ENCODE assay signal across 23 mouse cellular contexts in genomic region chr17:78279191-78279590, GRCm38 (mm10).
DNase-seq lines count a peak whose midpoint lies in the region; ATAC-seq lines count a peak whose summit lies in the region.
"Had no signal": no experiment of that assay in that cellular context is flagged by ENCODE, and none has a peak within 500 bp of the region (broad histone marks: within the 10 kb centered on the region; RNA-seq: fewer than 3 reads in every experiment).

No protein-coding gene starts in this region.

- no peaks in the 10 kb centered on the region for H3K36me3 ChIP-seq in hindbrain, embryonic 12.5 days
- no peaks in the 10 kb centered on the region for H3K36me3 ChIP-seq in hindbrain, embryonic 14.5 days (replicated peaks; ENCODE audit: control insufficient read depth, insufficient read depth)
- H3K36me3 ChIP-seq in midbrain, embryonic 12.5 days: no peaks in the 10 kb centered on the region
- peaks cover 20% of the 10 kb centered on the region for H3K36me3 ChIP-seq in midbrain, embryonic 10.5 days
- H3K36me3 ChIP-seq: heart, embryonic 15.5 days; lung, embryonic 15.5 days; midbrain, embryonic 13.5 days had no signal

- WGBS in hindbrain, embryonic 12.5 days: 57% methylated on average over 12 of the region's 12 CpGs
- WGBS in hindbrain, embryonic 14.5 days: 57% methylated on average over 12 of the region's 12 CpGs
- WGBS in midbrain, embryonic 12.5 days: 60% methylated on average over 12 of the region's 12 CpGs
- 72% methylated on average over 12 of the region's 12 CpGs for WGBS in midbrain, embryonic 10.5 days

- no peak for DNase-seq in hindbrain, embryonic 14.5 days (ENCODE audit: low spot score)
- no peak for DNase-seq in midbrain, embryonic 10.5 days (ENCODE audit: low spot score)
- DNase-seq in R1 (ENCODE audit: low read depth, low spot score): peak; percentile 37
- peak; percentile 39 for DNase-seq in retina, embryonic 14.5 days (ENCODE audit: low spot score)
- DNase-seq in urinary bladder, postnatal 36 days (ENCODE audit: low spot score in 2 of 2): no peak
- DNase-seq in spleen, adult 12 weeks (ENCODE audit: low spot score): no peak
- DNase-seq: adrenal gland, adult 2 months; cerebellum, adult 8-10 months; gastrocnemius, postnatal 14 days; kidney, postnatal 25 days; thymus, postnatal 14 days had no signal

- peaks cover 30% of the 10 kb centered on the region for H3K4me1 ChIP-seq in hindbrain, embryonic 12.5 days
- H3K4me1 ChIP-seq in hindbrain, embryonic 14.5 days (replicated peaks; ENCODE audit: control insufficient read depth, insufficient read depth, low read length): peaks cover 14% of the 10 kb centered on the region; the same call in 1 of the 2 replicates
- H3K4me1 ChIP-seq in midbrain, embryonic 12.5 days: peaks cover 14% of the 10 kb centered on the region
- peaks cover 42% of the 10 kb centered on the region for H3K4me1 ChIP-seq in midbrain, embryonic 10.5 days
- H3K4me1 ChIP-seq: heart, embryonic 15.5 days had no signal

- ATAC-seq in hindbrain, embryonic 12.5 days (ENCODE audit: low FRiP score): peak; percentile 36; the same call in 1 of the 2 replicates
- ATAC-seq in hindbrain, embryonic 14.5 days (ENCODE audit: low FRiP score): no peak
- ATAC-seq in midbrain, embryonic 12.5 days (ENCODE audit: low FRiP score, low read depth): peak; percentile 17; the same call in 1 of the 2 replicates
- ATAC-seq: activated CD4-positive, CD25-positive, alpha-beta regulatory T cell, adult 4 months; forebrain, embryonic 13.5 days; intestine, postnatal 0 days; midbrain, embryonic 13.5 days had no signal

- H3K27ac ChIP-seq in hindbrain, embryonic 12.5 days: no peak overlapping the region
- H3K27ac ChIP-seq in hindbrain, embryonic 14.5 days: no peak overlapping the region
- no peak overlapping the region for H3K27ac ChIP-seq in midbrain, embryonic 12.5 days (replicated peaks)
- no peak overlapping the region for H3K27ac ChIP-seq in midbrain, embryonic 10.5 days (replicated peaks)
- H3K27ac ChIP-seq: forebrain, embryonic 13.5 days; heart, embryonic 10.5 days; heart, embryonic 15.5 days; limb, embryonic 13.5 days; lung, embryonic 15.5 days; midbrain, embryonic 13.5 days; stomach, embryonic 15.5 days had no signal

- no peaks in the 10 kb centered on the region for H3K27me3 ChIP-seq in hindbrain, embryonic 12.5 days
- H3K27me3 ChIP-seq in hindbrain, embryonic 14.5 days (ENCODE audit: control insufficient read depth, insufficient read depth, low read length): no peaks in the 10 kb centered on the region
- H3K27me3 ChIP-seq in midbrain, embryonic 12.5 days: no peaks in the 10 kb centered on the region
- H3K27me3 ChIP-seq in midbrain, embryonic 10.5 days (ENCODE audit: low read depth, poor library complexity, severe bottlenecking): no peaks in the 10 kb centered on the region
- H3K27me3 ChIP-seq: forebrain, embryonic 13.5 days; heart, embryonic 15.5 days; limb, embryonic 13.5 days; midbrain, embryonic 13.5 days; stomach, embryonic 15.5 days had no signal

- no peaks in the 10 kb centered on the region for H3K9me3 ChIP-seq in hindbrain, embryonic 12.5 days (replicated peaks)
- H3K9me3 ChIP-seq in hindbrain, embryonic 14.5 days (ENCODE audit: control insufficient read depth, low read length): no peaks in the 10 kb centered on the region
- no peaks in the 10 kb centered on the region for H3K9me3 ChIP-seq in midbrain, embryonic 12.5 days
- no peaks in the 10 kb centered on the region for H3K9me3 ChIP-seq in midbrain, embryonic 10.5 days (replicated peaks)
- H3K9me3 ChIP-seq: forebrain, embryonic 13.5 days; heart, embryonic 10.5 days; heart, embryonic 15.5 days; limb, embryonic 13.5 days; lung, embryonic 15.5 days; midbrain, embryonic 13.5 days; stomach, embryonic 15.5 days had no signal

- H3K4me3 ChIP-seq in hindbrain, embryonic 12.5 days: no peak overlapping the region
- H3K4me3 ChIP-seq in hindbrain, embryonic 14.5 days (replicated peaks; ENCODE audit: low read length): no peak overlapping the region
- no peak overlapping the region for H3K4me3 ChIP-seq in midbrain, embryonic 12.5 days
- H3K4me3 ChIP-seq in midbrain, embryonic 10.5 days: no peak overlapping the region
- H3K4me3 ChIP-seq: forebrain, embryonic 13.5 days; heart, embryonic 10.5 days; heart, embryonic 15.5 days; limb, embryonic 13.5 days; lung, embryonic 15.5 days; midbrain, embryonic 13.5 days; stomach, embryonic 15.5 days had no signal

- no peak overlapping the region for H3K4me2 ChIP-seq in hindbrain, embryonic 12.5 days (replicated peaks)
- no peak overlapping the region for H3K4me2 ChIP-seq in hindbrain, embryonic 14.5 days (replicated peaks)
- no peak overlapping the region for H3K4me2 ChIP-seq in midbrain, embryonic 12.5 days (replicated peaks)
- H3K4me2 ChIP-seq: forebrain, embryonic 13.5 days; heart, embryonic 15.5 days; limb, embryonic 13.5 days; liver, embryonic 11.5 days; lung, embryonic 15.5 days; midbrain, embryonic 13.5 days; stomach, embryonic 15.5 days had no signal

- no peak overlapping the region for H3K9ac ChIP-seq in hindbrain, embryonic 12.5 days
- H3K9ac ChIP-seq in hindbrain, embryonic 14.5 days: no peak overlapping the region
- no peak overlapping the region for H3K9ac ChIP-seq in midbrain, embryonic 12.5 days (replicated peaks)
- H3K9ac ChIP-seq: forebrain, embryonic 13.5 days; heart, embryonic 15.5 days; limb, embryonic 13.5 days; lung, embryonic 15.5 days; midbrain, embryonic 13.5 days; stomach, embryonic 15.5 days had no signal

Comparison
In these comparisons a context has a peak if more than half of its experiments do, and no peak if none do; other contexts are left out.
1. DNase-seq: peak in R1 (single experiment) and retina, embryonic 14.5 days (single experiment); none in hindbrain, embryonic 14.5 days (single experiment), midbrain, embryonic 10.5 days (single experiment), urinary bladder, postnatal 36 days (0 of 2) and spleen, adult 12 weeks (single experiment).